Mouse (Mus musculus) G1E (cell line): ENCODE data around the gene Opa1. TPM values are rescaled to one million over a fixed set of nuclear protein-coding genes. Genes with fewer than 3 reads are reported as not detected.

Source experiments
- ATAC-seq: 2 replicates; pipeline ENCODE4 v1.8.0; 2016; ENCODE audit warnings: mild to moderate bottlenecking; ENCODE audit not compliant: insufficient number of reproducible peaks, poor library complexity, low FRiP score, severe bottlenecking; ENCODE audit errors: extremely low read depth
- DNase-seq: peaks from one replicate; pipeline ENCODE4 v3.0.0; 2012; ENCODE audit warnings: low spot score
- H3K27me3 ChIP-seq: 2 replicates; pipeline ENCODE4 v1.6.1; 2012; ENCODE audit warnings: mild to moderate bottlenecking, low read length, inconsistent platforms; ENCODE audit not compliant: insufficient read depth
- H3K36me3 ChIP-seq: replicated peaks from 2 replicates; pipeline ENCODE3; 2012; ENCODE audit warnings: mild to moderate bottlenecking, inconsistent platforms
- H3K4me1 ChIP-seq: 2 replicates; pipeline ENCODE4 v1.6.1; 2012; ENCODE audit warnings: low read depth, low read length, inconsistent platforms, mixed read lengths; ENCODE audit not compliant: insufficient read depth
- H3K4me3 ChIP-seq: 2 replicates; pipeline ENCODE4 v1.5.1; 2012; ENCODE audit warnings: low read depth, mild to moderate bottlenecking, inconsistent platforms, low read length, moderate library complexity, mixed read lengths
- H3K9me3 ChIP-seq: replicated peaks from 2 replicates; pipeline ENCODE4 v1.6.1; 2012; ENCODE audit warnings: inconsistent platforms
- CTCF ChIP-seq: IDR thresholded peaks from 2 replicates; pipeline ENCODE4 v1.5.1; 2012; ENCODE audit warnings: low read depth, low read length, inconsistent platforms, mixed read lengths
- GATA1 ChIP-seq: IDR thresholded peaks from 2 replicates; pipeline ENCODE4 v1.6.1; 2012; ENCODE audit warnings: borderline replicate concordance, low read length, inconsistent platforms, mixed read lengths
- GATA2 ChIP-seq: IDR thresholded peaks from 2 replicates; pipeline ENCODE4 v1.6.1; 2012; ENCODE audit warnings: low read depth, low read length, inconsistent platforms, borderline replicate concordance
- POLR2AphosphoS5 ChIP-seq: IDR thresholded peaks from 2 replicates; pipeline ENCODE4 v1.6.1; 2012; ENCODE audit warnings: low read depth, low read length, inconsistent platforms; ENCODE audit not compliant: insufficient replicate concordance
- TAL1 ChIP-seq: conservative IDR thresholded peaks from 2 replicates; pipeline ENCODE4 v1.6.1; 2012; ENCODE audit warnings: low read depth, low read length, inconsistent platforms, mixed read lengths
- polyA plus RNA-seq: library from polyadenylated mRNA; stranded (reverse); fragments of >175 nt; gene quantifications from 2 replicates; pipeline ENCODE4 v1.2.3, GENCODE M21; 2012
- total RNA-seq, 2 experiments: library from RNA; stranded (forward) in 1 of 2; stranded (reverse) in 1 of 2; fragments of 200-1000 nt in 1 of 2; fragments of >200 nt in 1 of 2; fragmentation: Nextera tagmentation in 1 of 2; gene quantifications; 2 replicates each; pipeline ENCODE4 v1.2.3; 2014 to 2017

The Opa1 gene
- total and polyA plus RNA-seq, 3 experiments: 27.0 to 108 (median 92.2) TPM

DNA sequence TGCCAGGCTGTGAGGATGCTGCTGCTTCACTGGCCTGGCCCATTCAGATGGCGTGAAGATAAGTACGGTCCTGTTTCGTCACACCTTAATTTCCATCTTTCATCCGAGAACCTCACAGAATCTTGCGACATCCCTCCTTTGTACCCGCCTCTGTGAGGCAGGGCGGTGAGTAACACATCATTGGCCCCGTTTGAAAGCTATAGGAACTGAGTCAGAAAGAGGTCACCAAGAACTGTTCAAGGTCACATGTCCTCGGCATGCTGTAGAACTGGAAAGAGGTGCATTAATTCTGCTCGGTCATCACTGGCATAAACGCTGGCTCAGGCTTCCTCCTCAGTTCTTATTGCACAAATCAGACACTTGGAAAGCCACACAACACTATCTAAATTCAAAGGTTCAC lies 34.3 kb upstream of the Opa1 start, which contains the start of gene Atp13a4:
Gene Atp13a4, minus strand, starts transcription at position 36 of the 400 bp plus-strand sequence.
- Histone ChIP-seq H3K4me1 (no peaks in the 10 kb centered on the region), H3K27me3 (peaks cover 7% of the 10 kb centered on the region; the same call in 1 of the 2 replicates), H3K9me3 (no peaks in the 10 kb centered on the region), H3K4me3 (no peak within 1 kb of the TSS), H3K36me3 (no peaks in the 10 kb centered on the region)
- ATAC-seq: no peak
- DNase-seq: no peak
- TF ChIP-seq GATA2: no peak
- no peak for TF ChIP-seq TAL1

GRCm38 (mm10) chr16:29559667-29560066 lies 19.5 kb upstream of the Opa1 start:
- Histone ChIP-seq H3K4me3 (no peak overlapping the region), H3K36me3 (no peaks in the 10 kb centered on the region), H3K4me1 (no peaks in the 10 kb centered on the region), H3K9me3 (no peaks in the 10 kb centered on the region), H3K27me3 (peaks cover 6% of the 10 kb centered on the region)
- DNase-seq (no peak), ATAC-seq (no peak)
- TF ChIP-seq CTCF (no peak), POLR2AphosphoS5 (no peak), GATA1 (no peak), TAL1 (no peak), GATA2 (no peak)

GRCm38 (mm10) chr16:29560454-29560853 lies 18.7 kb upstream of the Opa1 start:
- no peaks in the 10 kb centered on the region for H3K4me1 ChIP-seq
- H3K36me3 ChIP-seq: no peaks in the 10 kb centered on the region
- ATAC-seq: no peak
- no peak overlapping the region for H3K4me3 ChIP-seq
- no peak for DNase-seq
- no peaks in the 10 kb centered on the region for H3K9me3 ChIP-seq
- TF ChIP-seq TAL1 (no peak), GATA1 (no peak), POLR2AphosphoS5 (no peak), GATA2 (no peak), CTCF (no peak)
- H3K27me3 ChIP-seq: peaks cover 9% of the 10 kb centered on the region

- DNase-seq: peak; percentile 23
- no peak for TF ChIP-seq POLR2AphosphoS5
- no peak for TF ChIP-seq GATA1
- no peak for TF ChIP-seq CTCF
- no peak for TF ChIP-seq GATA2
- TF ChIP-seq TAL1: no peak
- H3K4me3 ChIP-seq: no peak overlapping the region
- H3K27me3 ChIP-seq: peaks cover 9% of the 10 kb centered on the region
- H3K9me3 ChIP-seq: no peaks in the 10 kb centered on the region
- no peaks in the 10 kb centered on the region for H3K36me3 ChIP-seq
- H3K4me1 ChIP-seq: no peaks in the 10 kb centered on the region
- ATAC-seq: no peak
Measured at GRCm38 (mm10) chr16:29560869-29561268, 18.3 kb upstream of the Opa1 start.

DNA sequence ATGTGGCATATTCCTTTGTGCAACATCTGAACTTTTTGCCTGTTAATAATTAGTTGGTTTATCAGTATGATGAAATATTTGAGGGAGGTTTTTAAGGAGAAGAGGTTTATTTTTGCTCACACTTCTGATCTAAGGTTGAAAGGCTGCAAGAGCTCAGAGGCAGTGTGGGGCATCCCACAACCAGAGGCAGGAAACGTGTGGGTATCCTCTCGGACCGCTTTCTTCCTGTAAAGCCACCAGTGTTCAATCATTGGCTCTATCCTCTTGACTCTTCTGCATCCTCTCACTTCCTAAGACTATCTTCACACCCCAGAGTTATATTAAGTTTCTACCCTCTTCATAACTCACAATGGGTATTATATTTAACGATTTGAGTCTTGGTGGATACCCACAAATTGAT lies 5.1 kb upstream of the Opa1 start:
- Histone ChIP-seq H3K9me3 (no peaks in the 10 kb centered on the region), H3K4me3 (no peak overlapping the region), H3K36me3 (no peaks in the 10 kb centered on the region), H3K27me3 (peaks cover 11% of the 10 kb centered on the region), H3K4me1 (no peaks in the 10 kb centered on the region)
- no peak for ATAC-seq
- no peak for TF ChIP-seq GATA1
- TF ChIP-seq TAL1: no peak
- no peak for DNase-seq

DNA sequence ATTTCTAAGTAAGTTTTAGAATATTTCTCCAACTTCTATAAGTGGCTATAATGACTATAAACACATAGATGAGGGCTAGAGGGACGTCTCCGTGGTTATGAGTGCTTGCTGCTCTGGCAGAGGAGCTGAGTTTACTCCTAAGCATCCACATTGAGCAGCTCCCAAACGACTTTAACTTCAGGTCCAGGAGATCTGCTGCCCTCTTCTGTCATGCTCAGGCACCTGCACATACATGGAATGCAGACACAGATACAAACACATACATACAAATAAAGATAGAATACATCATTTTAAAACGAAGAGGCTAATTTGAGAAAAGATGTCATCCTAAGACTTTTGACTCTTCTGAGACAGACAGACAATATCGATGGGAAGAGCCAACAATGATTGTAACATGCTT lies 3.5 kb upstream of the Opa1 start:
- Histone ChIP-seq H3K4me1 (peaks cover 4% of the 10 kb centered on the region), H3K4me3 (no peak overlapping the region), H3K9me3 (no peaks in the 10 kb centered on the region), H3K36me3 (no peaks in the 10 kb centered on the region), H3K27me3 (peaks cover 11% of the 10 kb centered on the region)
- ATAC-seq (no peak), DNase-seq (no peak)
- TF ChIP-seq GATA2 (no peak), POLR2AphosphoS5 (no peak), GATA1 (no peak), TAL1 (no peak), CTCF (no peak)

DNA sequence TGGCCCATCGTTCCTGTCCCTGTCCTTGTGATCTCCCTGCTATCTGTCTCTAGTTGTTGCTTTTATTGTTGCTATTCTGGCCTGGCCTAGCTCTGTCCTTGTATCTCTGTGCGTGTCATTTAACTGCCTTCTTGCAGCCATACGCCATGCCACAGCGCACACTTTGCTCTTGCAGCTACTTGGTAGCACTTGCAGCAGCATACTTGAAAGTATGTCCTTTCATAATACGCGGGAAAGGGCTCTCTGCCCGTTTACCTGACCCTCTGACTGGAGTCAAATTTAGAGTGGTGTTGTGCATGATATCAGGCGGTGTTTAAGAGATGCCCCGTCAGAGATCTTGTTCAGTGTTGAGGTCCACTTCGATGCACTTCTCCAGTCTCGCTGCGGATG lies 648 bp downstream of the Opa1 start:
- no peak for ATAC-seq
- Histone ChIP-seq H3K9me3 (no peaks in the 10 kb centered on the region), H3K4me1 (peaks cover 8% of the 10 kb centered on the region), H3K27me3 (peaks cover 6% of the 10 kb centered on the region; the same call in 1 of the 2 replicates), H3K4me3 (peak overlapping the region; percentile 98), H3K36me3 (peaks cover 8% of the 10 kb centered on the region)
- TF ChIP-seq GATA1: no peak
- no peak for TF ChIP-seq CTCF
- TF ChIP-seq TAL1: no peak
- no peak for TF ChIP-seq POLR2AphosphoS5
- TF ChIP-seq GATA2: no peak
- DNase-seq: peak; percentile 3
